Mouse (Mus musculus): ENCODE data around the gene Sftpa1.

GRCm38 (mm10) chr14:41131540-41131939, at the start of gene Sftpa1:
- TF ChIP-seq CTCF (conservative IDR thresholded peaks at IDR 0.05; ENCODE audit: low read length), result no peak
- no peak for TF ChIP-seq POU5F1 (IDR thresholded peaks at IDR 0.05; ENCODE audit: borderline replicate concordance, low read length)
- TF ChIP-seq NANOG (IDR thresholded peaks at IDR 0.05; ENCODE audit: borderline replicate concordance, low read length), result no peak

Data from E14TG2a.4 (cell line).